Mouse (Mus musculus): ENCODE measurements around the gene Kiss1r.

DNA sequence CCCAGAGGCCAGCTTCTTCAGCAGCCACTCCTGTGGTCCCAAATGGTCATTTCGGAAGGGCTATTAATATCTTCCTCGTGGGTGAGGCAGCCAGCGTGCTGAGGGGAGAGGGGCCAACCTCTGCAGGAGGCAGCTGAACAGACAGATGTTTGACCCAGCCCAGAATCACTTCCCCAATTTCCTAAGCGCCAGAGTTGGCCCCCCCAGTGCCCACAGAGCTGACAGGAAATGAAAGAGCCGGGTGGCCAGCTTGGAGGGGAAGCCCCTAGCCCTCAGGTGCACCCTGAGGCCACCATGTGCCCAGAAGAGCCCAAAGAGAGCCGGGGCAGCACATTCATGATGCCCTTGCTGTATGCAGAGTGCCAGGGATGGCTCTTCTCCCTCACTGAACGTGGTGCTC lies 24.0 kb downstream of the Kiss1r start:
- TF ChIP-seq CTCF (IDR thresholded peaks at IDR 0.05; ENCODE audit: low read depth, low read length): no peak
- no peak for TF ChIP-seq POLR2A (IDR thresholded peaks at IDR 0.05; ENCODE audit: borderline replicate concordance, low read depth, low read length)

All from bone marrow macrophage, adult 2 months (primary cell).